Mouse (Mus musculus) frontal cortex, postnatal 14 days (tissue): Measurements from ENCODE around the gene Snx7.

ENCODE experiments used
- DNase-seq, 2 experiments: peaks; one replicate each; pipeline ENCODE4 v3.0.0; 2022; ENCODE audit warnings: low spot score in 2 of 2

The Snx7 gene

DNA sequence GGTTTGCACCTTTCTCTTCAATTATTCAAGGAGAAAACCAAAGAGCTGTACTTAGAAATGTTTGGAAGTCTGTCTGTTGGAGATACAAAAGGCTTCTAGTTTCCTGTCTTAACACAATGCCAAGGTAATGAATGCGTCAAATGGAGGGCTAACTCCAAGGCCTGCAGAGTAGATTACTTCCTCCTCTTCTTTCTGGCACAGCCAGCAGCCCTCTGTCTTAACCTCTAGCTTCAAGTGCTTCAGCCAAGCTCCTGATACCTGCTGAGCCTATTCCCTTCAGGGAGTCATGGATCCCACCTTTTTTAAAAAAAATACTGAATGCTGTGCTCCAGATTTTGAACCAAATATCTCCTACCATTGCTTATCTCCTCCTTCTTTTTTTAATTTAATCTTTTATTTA lies 51.1 kb downstream of the Snx7 start:
- DNase-seq: no peak

DNA sequence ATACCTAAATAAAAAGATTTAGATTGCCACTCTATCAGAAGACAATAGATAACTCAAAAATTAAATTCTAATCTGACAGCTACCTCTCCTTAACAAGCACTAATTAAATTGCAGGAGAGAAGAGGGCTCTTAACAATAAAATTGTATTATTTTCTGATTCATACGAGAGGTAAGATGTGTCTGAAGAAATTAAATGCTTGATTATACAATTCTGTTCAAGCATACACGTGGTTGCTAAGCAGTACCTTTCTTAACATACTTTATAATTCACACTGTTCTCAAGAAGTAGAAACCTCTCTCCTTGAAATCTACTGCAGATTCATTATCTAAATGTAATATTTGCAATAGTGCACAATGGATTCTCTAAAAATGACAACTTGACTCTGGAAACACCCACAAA lies 54.5 kb downstream of the Snx7 start:
- DNase-seq: no peak

DNA sequence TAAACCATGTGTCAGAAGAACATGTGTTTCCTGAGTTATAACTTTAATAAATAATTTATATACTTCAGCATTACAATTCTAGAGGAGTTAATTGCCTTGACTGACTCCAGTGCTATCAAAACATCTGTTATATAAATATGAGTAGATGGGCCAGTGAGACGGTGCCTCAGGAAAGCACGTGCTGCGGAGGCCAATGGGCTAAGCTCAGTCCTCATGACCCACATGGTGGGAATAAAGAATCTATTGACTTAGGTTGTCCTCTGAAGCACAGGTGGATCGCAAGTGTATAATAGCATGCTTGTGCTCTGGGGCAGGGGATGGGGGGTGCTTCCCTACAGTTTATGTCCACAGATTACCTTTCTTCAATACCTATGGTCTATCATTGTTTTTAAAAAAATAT lies 56.6 kb downstream of the Snx7 start:
- no peak for DNase-seq

DNA sequence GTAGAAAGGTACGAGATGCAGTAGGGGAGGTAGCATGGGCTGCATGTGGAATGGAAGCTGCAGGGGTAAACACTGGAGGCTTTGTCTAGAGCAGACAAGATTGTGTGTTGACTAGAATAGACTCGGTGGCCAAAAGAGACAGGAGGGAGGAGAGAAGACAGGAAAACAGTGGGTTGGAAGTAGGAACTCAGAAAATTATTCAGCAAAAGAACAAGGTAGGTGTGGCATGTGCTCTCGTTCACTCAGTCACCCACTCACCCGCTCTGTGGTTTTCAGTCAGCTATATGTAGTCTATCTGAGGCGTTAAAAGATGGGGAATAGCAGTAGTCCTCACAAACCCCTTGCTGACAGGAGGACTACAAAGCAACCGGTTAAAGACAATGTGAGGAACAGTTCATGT lies 63.0 kb downstream of the Snx7 start:
- DNase-seq: no peak

DNA sequence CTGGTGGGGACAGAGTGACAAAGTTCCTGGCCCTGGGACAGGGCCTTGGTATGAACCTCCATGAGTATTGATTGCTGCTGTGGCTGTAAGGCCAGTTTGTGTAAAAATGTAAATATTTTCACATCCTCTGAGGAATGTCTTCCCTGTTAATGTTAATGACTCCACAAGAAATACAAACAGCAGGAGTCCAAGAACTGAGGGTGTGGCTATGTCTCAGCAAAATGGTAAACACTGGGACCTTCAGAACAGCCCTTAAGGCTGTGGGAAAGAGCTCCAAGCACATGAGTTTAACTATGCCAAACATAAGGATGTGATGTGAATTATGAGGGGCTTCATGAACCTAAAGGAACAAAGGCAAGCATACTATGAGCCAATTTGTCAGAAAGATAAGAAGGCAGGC lies 74.2 kb downstream of the Snx7 start:
- no peak for DNase-seq

DNA sequence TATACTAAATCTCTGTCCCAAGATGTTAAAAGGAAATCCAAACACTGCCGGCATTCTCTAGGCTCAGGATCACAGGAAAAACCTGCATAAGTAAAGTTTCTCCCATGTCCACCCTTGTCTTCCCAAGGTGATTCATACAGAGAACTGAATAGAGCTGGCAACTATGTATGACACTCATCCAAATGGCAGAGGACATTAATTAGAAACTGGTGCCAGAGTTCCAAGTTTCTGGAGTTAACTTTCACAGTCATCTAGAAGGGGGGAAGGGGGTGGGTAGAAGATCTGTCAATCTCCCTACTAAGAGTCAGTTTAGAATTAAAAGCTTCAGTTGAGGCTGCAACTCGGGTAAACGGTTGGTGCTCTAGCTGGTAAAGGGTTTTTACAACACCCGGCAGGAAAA lies 76.8 kb downstream of the Snx7 start:
- DNase-seq: no peak

DNA sequence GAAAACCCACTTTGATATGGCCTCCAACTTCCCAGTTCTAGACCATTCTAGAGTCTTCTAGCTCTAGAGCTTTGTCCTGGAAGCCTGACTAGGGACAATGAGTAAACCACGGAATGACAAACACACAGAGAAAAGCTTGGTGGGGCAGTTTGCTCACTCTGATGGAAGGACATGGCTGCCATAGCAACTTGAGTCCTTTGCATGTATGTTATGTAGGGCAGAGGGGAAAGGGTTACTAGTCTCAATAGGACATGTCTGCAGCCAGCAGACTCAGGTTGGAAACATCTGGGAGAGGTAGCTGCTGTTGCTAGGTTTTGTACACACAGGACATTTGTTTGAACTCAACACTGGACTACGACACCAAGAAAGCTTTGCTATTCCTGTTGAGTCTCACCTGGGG lies 77.5 kb downstream of the Snx7 start:
- DNase-seq: no peak

DNA sequence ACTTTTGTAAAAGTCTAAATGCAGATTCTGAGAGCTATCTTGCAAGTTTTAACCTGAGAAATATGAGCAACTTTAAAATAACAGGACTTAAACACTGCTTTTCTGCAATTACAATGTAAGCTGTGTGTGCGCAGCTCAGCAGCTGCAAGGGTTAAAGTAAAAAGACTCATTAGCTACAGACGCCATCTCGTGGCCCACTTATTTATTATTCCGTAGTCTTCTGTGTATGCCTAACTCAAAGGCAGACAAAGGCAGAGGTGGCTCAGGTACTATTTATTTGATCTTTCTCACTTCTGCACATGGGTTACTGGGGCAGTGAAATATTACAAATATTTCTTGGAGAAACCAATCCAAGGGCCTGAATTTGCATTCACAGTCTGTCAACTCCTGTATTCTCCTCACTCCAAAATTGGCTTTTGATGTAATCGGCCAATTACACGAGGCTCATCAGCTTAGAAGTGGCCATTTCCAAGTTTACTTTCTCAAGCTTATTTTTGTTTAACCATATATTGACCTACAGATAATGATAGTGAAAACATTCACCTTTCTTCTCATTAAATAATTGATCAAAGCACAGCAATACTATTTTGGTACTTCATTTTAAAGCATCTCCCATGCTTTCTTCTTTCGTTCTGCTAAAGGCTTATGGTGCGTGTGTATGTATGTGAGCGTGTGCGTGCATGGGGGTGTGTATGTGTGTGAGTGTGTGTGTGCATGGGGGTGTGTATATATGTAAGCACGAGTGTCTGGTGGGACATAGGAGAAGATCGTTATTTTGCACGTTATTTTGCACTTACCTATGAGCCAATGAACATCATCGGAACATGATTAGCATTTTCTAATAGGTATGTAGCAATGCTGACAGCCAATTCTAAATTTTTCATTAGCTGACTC lies 79.7 kb downstream of the Snx7 start:
- DNase-seq: peak in 1 of 2 experiments; percentile 33

DNA sequence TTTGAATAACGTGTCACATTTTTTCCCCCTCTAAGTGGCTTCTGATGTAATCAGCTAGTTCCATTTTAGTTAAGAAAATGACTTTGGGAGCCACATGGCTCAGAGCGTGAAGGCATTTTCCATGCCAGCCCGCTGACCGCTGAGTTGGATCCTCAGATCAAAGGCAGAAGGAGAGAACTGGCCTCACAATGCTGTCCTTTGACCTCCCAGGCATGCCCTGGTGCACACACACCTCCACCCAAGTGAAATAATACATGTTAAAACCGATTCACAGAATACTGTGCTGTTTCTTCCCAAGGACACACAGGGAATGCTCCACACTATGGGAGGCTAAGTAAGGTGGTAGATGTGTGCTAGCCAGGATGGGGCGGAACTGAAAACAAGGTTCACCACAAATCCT lies 81.5 kb downstream of the Snx7 start:
- no peak for DNase-seq

DNA sequence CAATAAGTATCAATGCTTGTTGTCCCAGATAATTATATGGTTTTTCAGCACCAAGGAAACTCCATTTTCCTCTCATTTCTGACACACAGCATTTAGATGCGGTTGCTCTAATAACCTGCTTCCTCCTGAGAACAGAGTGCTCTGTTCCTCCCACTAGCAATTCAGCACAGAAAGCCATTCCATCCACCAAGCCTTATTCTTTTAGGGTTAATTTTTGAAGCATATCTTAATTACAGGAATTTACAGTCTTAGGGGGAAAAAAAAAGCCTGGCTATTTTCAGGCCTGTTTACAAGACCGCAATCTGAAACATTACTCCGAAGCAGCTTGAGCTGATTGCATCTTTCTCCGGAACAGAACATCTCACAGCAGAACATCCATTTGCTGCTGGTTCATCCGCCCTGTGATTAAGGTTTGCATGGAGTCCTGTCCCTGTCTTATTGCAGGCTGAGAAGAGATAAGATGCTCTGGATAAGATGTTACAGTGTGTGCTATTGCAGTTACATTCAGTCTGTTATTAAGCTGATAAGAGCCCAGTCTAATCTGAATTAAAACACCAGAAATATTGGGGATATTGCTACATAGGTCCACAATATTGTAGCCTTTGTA lies 116.5 kb downstream of the Snx7 start:
- no peak for DNase-seq

DNA sequence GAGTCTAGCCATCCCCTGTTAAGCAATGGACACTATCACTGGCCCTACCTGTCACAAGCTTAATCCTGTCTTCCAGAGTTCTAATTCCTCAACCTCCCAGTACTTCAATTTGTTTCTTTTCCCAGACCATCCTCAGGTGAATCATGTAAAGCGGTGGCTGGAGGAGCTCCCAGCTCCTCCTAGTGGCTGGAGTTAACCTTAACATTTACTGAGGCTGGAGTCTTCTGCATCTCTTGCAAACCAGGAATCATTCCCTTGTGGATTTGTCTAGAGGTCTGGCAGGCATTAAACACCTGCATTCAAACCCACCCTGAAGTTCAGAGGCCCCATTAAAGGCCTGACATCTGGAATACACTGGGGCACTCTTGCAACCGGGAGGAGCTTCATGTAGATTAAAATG lies 117.1 kb downstream of the Snx7 start:
- no peak for DNase-seq

DNA sequence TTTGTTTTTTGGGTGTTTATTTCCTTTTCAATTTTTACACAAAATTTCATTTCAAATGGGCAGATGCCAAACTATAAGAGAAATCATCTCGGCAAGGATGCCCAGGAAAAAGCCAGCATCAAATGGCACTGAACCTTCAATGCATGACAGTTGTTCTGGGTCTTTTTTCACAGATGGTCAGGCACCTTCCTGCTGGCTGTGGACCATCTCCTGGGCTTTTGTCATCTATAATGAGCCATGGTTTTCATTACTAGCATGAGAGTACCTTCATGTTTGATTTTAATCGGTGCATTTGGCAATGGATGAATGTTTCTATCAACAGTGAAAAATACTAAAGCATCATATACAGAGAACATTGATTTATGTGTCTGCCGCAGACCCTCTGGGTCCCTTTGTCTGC lies 119.5 kb downstream of the Snx7 start:
- DNase-seq: no peak

DNA sequence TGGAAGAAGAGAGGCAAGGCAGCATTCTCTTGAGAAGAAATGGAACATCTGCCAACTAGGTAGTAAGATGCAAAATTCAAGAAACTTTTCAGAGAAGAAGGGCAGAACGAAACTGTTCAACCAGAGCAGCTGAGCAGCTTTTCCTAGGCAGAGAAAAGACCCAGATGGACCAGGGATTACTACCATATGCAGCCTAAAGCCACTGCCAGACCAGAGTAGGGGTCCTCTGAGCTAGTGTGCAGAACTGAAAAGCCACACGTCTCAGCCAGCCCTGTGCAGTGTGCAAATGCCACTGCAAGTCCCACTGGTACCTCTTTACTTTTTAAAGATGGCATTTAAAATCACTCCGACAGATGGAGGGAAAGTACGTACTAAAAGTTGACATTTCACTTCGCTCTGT lies 129.0 kb downstream of the Snx7 start:
- DNase-seq: no peak

DNA sequence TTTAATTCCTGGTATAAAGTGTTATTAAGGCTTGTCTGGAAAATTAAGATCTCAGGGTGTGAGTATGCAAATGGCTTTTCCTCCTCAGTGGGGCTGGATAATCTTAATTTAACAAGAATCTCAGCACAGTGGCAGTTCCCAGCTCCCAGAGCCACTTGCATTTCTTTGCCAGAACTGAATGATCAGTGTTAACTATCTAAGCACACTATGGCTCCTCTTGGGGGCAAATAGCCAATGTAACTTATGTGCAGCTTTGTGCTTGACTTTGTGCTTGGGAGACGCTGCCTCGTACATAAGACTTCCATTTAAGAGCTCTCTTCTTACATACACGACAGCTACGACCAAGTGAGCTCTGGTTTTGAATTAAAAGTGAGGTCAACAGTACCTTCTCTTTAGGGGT lies 136.1 kb downstream of the Snx7 start:
- DNase-seq: no peak
